Mouse (Mus musculus) intestine, postnatal 0 days (tissue): ENCODE results near the gene Irf6. TPM values are rescaled to one million over a fixed set of nuclear protein-coding genes. Genes with fewer than 3 reads are reported as not detected.

Experiments used
- ATAC-seq: fragments of 200-750 bp; cut with Nextera tagmentation; 2 replicates; pipeline ENCODE4 v1.8.0; 2017; ENCODE audit warnings: mild to moderate bottlenecking, moderate TSS enrichment, moderate library complexity
- H3K27ac ChIP-seq: fragments of 300-500 bp; sonication (generic); 2 replicates; pipeline ENCODE4 v1.5.1; 2014; ENCODE audit warnings: mild to moderate bottlenecking, low read depth, low read length, moderate library complexity
- H3K27me3 ChIP-seq: fragments of 300-500 bp; sonication (generic); replicated peaks from 2 replicates; pipeline ENCODE4 v1.6.1; 2014; ENCODE audit warnings: low read length, mixed read lengths; ENCODE audit not compliant: control insufficient read depth, insufficient read depth
- H3K36me3 ChIP-seq: fragments of 300-500 bp; sonication (generic); 2 replicates; pipeline ENCODE4 v1.6.1; 2014; ENCODE audit warnings: mild to moderate bottlenecking, moderate library complexity; ENCODE audit not compliant: control insufficient read depth, insufficient read depth
- H3K4me1 ChIP-seq: fragments of 300-500 bp; sonication (generic); replicated peaks from 2 replicates; pipeline ENCODE4 v1.6.1; 2014; ENCODE audit warnings: antibody characterized with exemption, low read length, mixed read lengths; ENCODE audit not compliant: control insufficient read depth, insufficient read depth
- H3K4me2 ChIP-seq: fragments of 300-500 bp; sonication (generic); replicated peaks from 2 replicates; pipeline ENCODE4 v1.6.1; 2014; ENCODE audit warnings: low read depth, mild to moderate bottlenecking, moderate library complexity
- H3K4me3 ChIP-seq: fragments of 300-500 bp; sonication (generic); 2 replicates; pipeline ENCODE4 v1.5.1; 2014; ENCODE audit warnings: low read depth, low read length
- H3K9ac ChIP-seq: fragments of 300-500 bp; sonication (generic); 2 replicates; pipeline ENCODE4 v1.6.1; 2014; ENCODE audit warnings: mild to moderate bottlenecking, low read depth, low read length
- H3K9me3 ChIP-seq: fragments of 300-500 bp; sonication (generic); 2 replicates; pipeline ENCODE4 v1.6.1; 2016; ENCODE audit warnings: mixed run types; ENCODE audit not compliant: control insufficient read depth
- CTCF ChIP-seq: sonication (generic); IDR thresholded peaks from 2 replicates; pipeline ENCODE4 v1.5.1; 2016; ENCODE audit warnings: low read depth, mild to moderate bottlenecking, control low read depth, antibody characterized with exemption, moderate library complexity
- WGBS: fragments of 180-500 bp; shearing (Covaris S2); extraction: QIAGEN DNeasy Blood & Tissue Kit; methylation state at CpG from one replicate; pipeline ENCODE4 v1.1.7; 2014; 5-methylcytosine and 5-hydroxymethylcytosine counted together
- polyA plus RNA-seq: library from polyadenylated mRNA; unstranded; fragments of >200 nt; fragmentation: Nextera tagmentation; extraction: Ambion mirVana; gene quantifications from 2 replicates; pipeline ENCODE4 v1.2.1, GENCODE M21; 2015

Gene Irf6
- polyA plus RNA-seq, 1 experiment from 2014 or later: 48.3 TPM

DNA sequence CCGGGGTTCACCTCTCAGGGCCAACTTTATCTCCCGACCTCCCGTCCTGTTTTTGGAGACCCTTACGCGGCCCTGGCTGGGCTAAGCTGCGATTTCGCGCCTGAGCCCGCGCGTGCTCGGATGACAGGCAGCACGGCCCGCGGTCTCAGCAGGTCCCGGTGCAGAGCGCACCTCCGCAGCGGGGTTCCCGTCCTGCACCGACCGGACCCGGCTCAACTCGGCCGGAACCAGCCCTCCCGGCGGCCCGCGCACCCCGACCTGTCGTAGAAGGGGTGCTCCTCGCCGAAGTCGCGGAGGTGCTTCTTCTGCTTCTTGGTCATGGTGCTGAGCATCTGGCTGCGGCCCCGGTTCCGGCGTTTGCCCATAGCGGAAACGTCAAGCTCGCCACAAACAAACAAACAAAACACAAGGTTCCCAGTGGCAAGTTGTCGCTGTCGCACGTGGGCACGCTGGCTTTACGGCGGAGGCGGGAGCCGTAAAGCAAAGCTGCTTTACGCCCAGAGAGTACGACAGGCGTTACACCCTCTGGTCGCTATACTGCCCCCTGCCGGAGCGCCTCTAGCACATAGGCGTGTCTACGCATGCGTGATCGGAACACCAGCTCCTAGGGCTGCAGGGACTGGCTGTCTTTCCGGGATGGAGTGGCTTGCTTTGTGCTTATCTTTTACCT lies 23.0 kb upstream of the Irf6 start, which contains the start of gene Diexf:
Gene Diexf (minus strand): TSS at position 487 of the 670 bp plus-strand sequence.
- H3K36me3 ChIP-seq: peaks cover 19% of the 10 kb centered on the region
- peak within 1 kb of the TSS; percentile 72 for H3K9ac ChIP-seq
- no peaks in the 10 kb centered on the region for H3K27me3 ChIP-seq
- under 1% methylated on average over 61 of the region's 61 CpGs for WGBS
- peak; percentile 85 for ATAC-seq
- H3K27ac ChIP-seq: peak within 1 kb of the TSS; percentile 61
- peak within 1 kb of the TSS; percentile 76 for H3K4me2 ChIP-seq
- H3K9me3 ChIP-seq: no peaks in the 10 kb centered on the region
- no peaks in the 10 kb centered on the region for H3K4me1 ChIP-seq
- TF ChIP-seq CTCF: peak; percentile 99
- peak within 1 kb of the TSS; percentile 96 for H3K4me3 ChIP-seq

GRCm38 (mm10) chr1:193130456-193130825 lies 22.5 kb upstream of the Irf6 start:
- WGBS: 14% methylated on average over 11 of the region's 11 CpGs
- Histone ChIP-seq H3K4me2 (peak overlapping the region; percentile 76), H3K27ac (peak overlapping the region; percentile 61), H3K9me3 (no peaks in the 10 kb centered on the region), H3K9ac (no peak overlapping the region), H3K27me3 (no peaks in the 10 kb centered on the region), H3K4me3 (peak overlapping the region; percentile 96; the same call in 1 of the 2 replicates), H3K36me3 (peaks cover 19% of the 10 kb centered on the region), H3K4me1 (no peaks in the 10 kb centered on the region)
- ATAC-seq: peak; percentile 7; the same call in 1 of the 2 replicates
- no peak for TF ChIP-seq CTCF

DNA sequence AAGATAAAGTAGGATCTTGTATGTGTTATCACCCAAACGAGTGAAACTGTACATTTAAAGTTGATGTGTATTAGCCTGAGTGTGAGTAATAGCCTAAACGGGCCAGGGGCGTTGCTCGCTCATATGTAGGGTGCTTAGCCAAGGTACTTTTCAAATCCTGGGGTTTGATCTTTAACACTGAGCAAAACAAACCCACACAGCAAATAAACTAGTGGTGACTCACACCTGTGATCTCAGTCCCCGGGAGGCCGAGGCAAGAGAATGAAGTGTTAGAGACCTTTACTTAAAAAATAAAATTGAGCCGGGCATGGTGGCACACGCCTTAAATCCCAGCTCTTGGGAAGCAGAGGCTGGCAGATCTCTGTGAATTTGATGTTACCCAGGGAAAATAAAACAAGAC lies 22.1 kb upstream of the Irf6 start:
- H3K9me3 ChIP-seq: no peaks in the 10 kb centered on the region
- ATAC-seq: peak; percentile 21; the same call in 1 of the 2 replicates
- no peaks in the 10 kb centered on the region for H3K27me3 ChIP-seq
- H3K9ac ChIP-seq: no peak overlapping the region
- H3K4me1 ChIP-seq: no peaks in the 10 kb centered on the region
- no peak overlapping the region for H3K4me3 ChIP-seq
- H3K36me3 ChIP-seq: peaks cover 19% of the 10 kb centered on the region
- H3K27ac ChIP-seq: peak overlapping the region; percentile 61
- no peak for TF ChIP-seq CTCF
- WGBS: 32% methylated on average over 8 of the region's 8 CpGs
- peak overlapping the region; percentile 76 for H3K4me2 ChIP-seq

GRCm38 (mm10) chr1:193131311-193131948 lies 21.5 kb upstream of the Irf6 start:
- Histone ChIP-seq H3K4me3 (no peak overlapping the region), H3K9me3 (no peaks in the 10 kb centered on the region), H3K4me1 (no peaks in the 10 kb centered on the region), H3K4me2 (0 out of 2 replicates have a peak overlapping the region, but pooled peaks have one; percentile 24), H3K27me3 (no peaks in the 10 kb centered on the region), H3K36me3 (peaks cover 18% of the 10 kb centered on the region), H3K9ac (no peak overlapping the region), H3K27ac (peak overlapping the region; percentile 61)
- ATAC-seq: peak; percentile 84
- 20% methylated on average over 6 of the region's 6 CpGs for WGBS
- TF ChIP-seq CTCF: no peak

DNA sequence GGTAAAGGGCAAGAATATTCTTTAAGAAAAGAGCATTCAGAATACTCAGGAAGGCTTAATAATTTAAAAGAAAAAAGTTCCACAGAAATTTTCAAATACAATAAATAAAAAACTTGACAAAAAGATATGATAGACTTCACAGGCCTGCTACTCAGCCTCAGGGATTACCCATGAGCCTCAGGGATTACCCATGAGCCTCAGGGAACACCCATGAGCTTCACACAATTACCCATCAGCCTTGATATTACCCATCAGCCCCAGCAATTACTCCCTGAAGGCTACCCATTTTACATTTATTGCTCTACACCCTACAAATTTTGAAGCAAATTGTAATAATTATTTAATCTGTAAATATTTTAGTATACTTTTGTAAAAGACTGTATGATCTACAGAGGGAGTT lies 20.5 kb upstream of the Irf6 start:
- no peaks in the 10 kb centered on the region for H3K4me1 ChIP-seq
- H3K27ac ChIP-seq: no peak overlapping the region
- TF ChIP-seq CTCF: no peak
- H3K4me2 ChIP-seq: no peak overlapping the region
- peaks cover 8% of the 10 kb centered on the region for H3K36me3 ChIP-seq
- H3K4me3 ChIP-seq: no peak overlapping the region
- H3K9ac ChIP-seq: no peak overlapping the region
- no peak for ATAC-seq
- no peaks in the 10 kb centered on the region for H3K27me3 ChIP-seq
- H3K9me3 ChIP-seq: no peaks in the 10 kb centered on the region

- no peaks in the 10 kb centered on the region for H3K36me3 ChIP-seq
- H3K4me1 ChIP-seq: no peaks in the 10 kb centered on the region
- H3K9me3 ChIP-seq: no peaks in the 10 kb centered on the region
- no peak overlapping the region for H3K4me3 ChIP-seq
- no peak overlapping the region for H3K9ac ChIP-seq
- H3K27me3 ChIP-seq: no peaks in the 10 kb centered on the region
- TF ChIP-seq CTCF: peak; percentile 48
- WGBS: 90% methylated on average over 1 of the region's 1 CpGs
- no peak overlapping the region for H3K4me2 ChIP-seq
- ATAC-seq: no peak
- H3K27ac ChIP-seq: no peak overlapping the region
Measured at GRCm38 (mm10) chr1:193133726-193134125, 19.2 kb upstream of the Irf6 start.
